Mouse (Mus musculus): ENCODE measurements around the gene Parg. TPM values are rescaled to one million over a fixed set of nuclear protein-coding genes. Genes with fewer than 3 reads are reported as not detected.

Gene Parg
- total and polyA plus RNA-seq, 3 experiments: 32.6 to 43.8 TPM; not detected in 1

DNA sequence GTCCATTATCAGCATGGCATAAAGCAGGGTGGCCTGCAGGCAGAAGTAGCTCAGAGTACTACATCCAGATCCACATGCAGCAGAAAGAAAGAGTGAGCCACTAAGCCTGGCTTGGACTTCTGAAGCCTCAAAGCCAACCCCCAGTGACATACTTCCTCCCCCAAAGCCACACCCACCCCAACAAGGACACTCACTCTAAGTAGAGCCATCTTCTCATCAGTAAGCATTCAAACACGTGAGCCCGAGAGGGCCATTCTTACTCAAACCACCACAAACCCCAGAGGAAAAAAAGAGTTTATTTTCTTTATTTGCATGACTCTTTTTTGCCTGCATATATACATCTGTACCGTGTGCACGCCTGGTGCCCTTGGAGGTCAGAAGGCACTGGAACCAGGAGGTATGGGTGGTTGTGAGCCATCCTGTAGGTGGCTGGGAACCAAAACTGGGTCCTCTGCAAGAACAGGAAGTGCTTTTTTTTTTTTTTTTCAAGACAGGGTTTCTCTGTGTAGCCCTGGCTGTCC is 42.5 kb upstream of the Parg start:
- Histone ChIP-seq H3K27me3 (ENCODE audit: control insufficient read depth in 1 of 2, insufficient read depth in 2 of 2, low read length in 2 of 2) (no peaks in the 10 kb centered on the region), H3K27ac (ENCODE audit: control insufficient read depth, low read depth, low read length) (peak overlapping the region; percentile 87), H3K9ac (ENCODE audit: control insufficient read depth, low read depth, low read length, poor library complexity, severe bottlenecking) (peak overlapping the region; percentile 71), H3K4me1 (ENCODE audit: control insufficient read depth in 1 of 2, insufficient read depth in 2 of 2, low read length in 2 of 2) (peaks cover 0 to 15% of the 10 kb centered on the region in 2 experiments; a peak in 2 of 4 replicates), H3K36me3 (ENCODE audit: control insufficient read depth in 1 of 2, insufficient read depth in 2 of 2, low read length in 2 of 2) (peaks cover 0 to 31% of the 10 kb centered on the region in 2 experiments; a peak in 2 of 4 replicates), H3K4me3 (ENCODE audit: control insufficient read depth in 1 of 2, insufficient read depth in 1 of 2, low read depth in 2 of 2, low read length in 2 of 2) (peak overlapping the region; percentile 42 to 93), H3K9me3 (replicated peaks; ENCODE audit: insufficient read depth, low read length) (no peaks in the 10 kb centered on the region), H3K79me2 (ENCODE audit: control insufficient read depth, insufficient read depth, low read length, poor library complexity) (peaks cover 41% of the 10 kb centered on the region)
- TF ChIP-seq BHLHE40 (IDR thresholded peaks at IDR 0.05; ENCODE audit: borderline replicate concordance, low read depth, low read length) (peak; percentile 51; the same call in 1 of the 2 replicates), MAFK (IDR thresholded peaks at IDR 0.05; ENCODE audit: borderline replicate concordance, low read depth, low read length) (no peak), ZMIZ1 (IDR thresholded peaks at IDR 0.05; ENCODE audit: low read depth, low read length) (no peak; the same call in 1 of the 2 replicates), E2F4 (IDR thresholded peaks at IDR 0.05; ENCODE audit: borderline replicate concordance, low read depth, low read length) (no peak), EP300 (IDR thresholded peaks at IDR 0.05; ENCODE audit: low read depth in 1 of 2, low read length in 2 of 2) (no peak), TCF12 (IDR thresholded peaks at IDR 0.05; ENCODE audit: low read depth, low read length) (0 out of 2 replicates have a peak, but pooled peaks have one; percentile 12), RCOR1 (IDR thresholded peaks at IDR 0.05; ENCODE audit: low read depth, low read length) (no peak), TAL1 (IDR thresholded peaks at IDR 0.05; ENCODE audit: low read length) (no peak), CHD1 (IDR thresholded peaks at IDR 0.05; ENCODE audit: low read depth, low read length) (no peak), POLR2AphosphoS2 (IDR thresholded peaks at IDR 0.05; ENCODE audit: low read length) (no peak; the same call in 1 of the 2 replicates), USF1 (IDR thresholded peaks at IDR 0.05; ENCODE audit: low read depth, low read length) (peak; percentile 53; the same call in 1 of the 2 replicates), MYB (IDR thresholded peaks at IDR 0.05; ENCODE audit: low read depth, low read length) (no peak), KAT2A (conservative IDR thresholded peaks at IDR 0.05; ENCODE audit: low read depth, low read length) (no peak), MAX (IDR thresholded peaks at IDR 0.05; ENCODE audit: low read length) (peak; percentile 59), MEF2A (IDR thresholded peaks at IDR 0.05; ENCODE audit: extremely low read depth, insufficient replicate concordance, low read depth, low read length, poor library complexity, severe bottlenecking) (no peak), POLR2A (IDR thresholded peaks at IDR 0.05; ENCODE audit: control insufficient read depth in 1 of 2, insufficient read depth in 1 of 2, low read depth in 1 of 2, low read length in 2 of 2, poor library complexity in 1 of 2) (peak; percentile 54 to 81), MYC (IDR thresholded peaks at IDR 0.05; ENCODE audit: low read depth, low read length) (peak; percentile 86), HCFC1 (IDR thresholded peaks at IDR 0.05; ENCODE audit: low read depth, low read length) (no peak; the same call in 1 of the 2 replicates), ETS1 (IDR thresholded peaks at IDR 0.05; ENCODE audit: low read depth, low read length) (no peak), USF2 (IDR thresholded peaks at IDR 0.05; ENCODE audit: borderline replicate concordance in 1 of 2, insufficient read depth in 1 of 2, low read depth in 1 of 2, low read length in 2 of 2) (no peak), NELFE (IDR thresholded peaks at IDR 0.05; ENCODE audit: low read depth, low read length) (peak; percentile 67; the same call in 1 of the 2 replicates), MXI1 (IDR thresholded peaks at IDR 0.05; ENCODE audit: low read depth, low read length) (peak; percentile 82; the same call in 1 of the 2 replicates), TBP (IDR thresholded peaks at IDR 0.05; ENCODE audit: low read depth, low read length) (peak; percentile 67; the same call in 1 of the 2 replicates), SMC3 (IDR thresholded peaks at IDR 0.05; ENCODE audit: low read depth, low read length) (no peak), ELF1 (IDR thresholded peaks at IDR 0.05; ENCODE audit: low read depth, low read length) (peak; percentile 41; the same call in 1 of the 2 replicates), GATA1 (IDR thresholded peaks at IDR 0.05; ENCODE audit: low read depth, low read length) (no peak), ZNF384 (IDR thresholded peaks at IDR 0.05; ENCODE audit: low read depth, low read length) (peak; percentile 93)
- peak; percentile 89 for DNase-seq (ENCODE audit: low read depth, low spot score)

Measured in MEL (cell line).